Mouse (Mus musculus) lung, postnatal 25 days (tissue): Measurements from ENCODE around the gene Tpbgl.
A peak's percentile ranks its signal among the peaks of the same experiment; 100 is the strongest.

Source experiments
- DNase-seq: peaks from one replicate; pipeline ENCODE4 v3.0.0; 2022; ENCODE audit warnings: low spot score

Gene Tpbgl

GRCm38 (mm10) chr7:99642078-99642477, 15.2 kb upstream of the Tpbgl start:
- no peak for DNase-seq

GRCm38 (mm10) chr7:99641245-99641644, 14.3 kb upstream of the Tpbgl start:
- DNase-seq: no peak

- no peak for DNase-seq
Measured at GRCm38 (mm10) chr7:99633966-99634665, 7.2 kb upstream of the Tpbgl start.

GRCm38 (mm10) chr7:99632286-99632685, 5.4 kb upstream of the Tpbgl start:
- no peak for DNase-seq

- DNase-seq: no peak
Measured at GRCm38 (mm10) chr7:99627366-99627765, 463 bp upstream of the Tpbgl start.

GRCm38 (mm10) chr7:99625722-99626375, 1.1 kb downstream of the Tpbgl start:
- peak; percentile 82 for DNase-seq

- peak; percentile 21 for DNase-seq
Measured at GRCm38 (mm10) chr7:99618860-99619259, 8.0 kb downstream of the Tpbgl start.

GRCm38 (mm10) chr7:99618264-99618663, 8.6 kb downstream of the Tpbgl start:
- no peak for DNase-seq

GRCm38 (mm10) chr7:99607632-99608031, 19.3 kb downstream of the Tpbgl start:
- no peak for DNase-seq

- DNase-seq: no peak
Measured at GRCm38 (mm10) chr7:99606766-99607165, 20.1 kb downstream of the Tpbgl start.

GRCm38 (mm10) chr7:99606303-99606702, 20.6 kb downstream of the Tpbgl start:
- DNase-seq: no peak

GRCm38 (mm10) chr7:99605058-99605457, 21.8 kb downstream of the Tpbgl start:
- DNase-seq: no peak

- no peak for DNase-seq
Measured at GRCm38 (mm10) chr7:99603875-99604662, 22.8 kb downstream of the Tpbgl start.

- no peak for DNase-seq
Measured at GRCm38 (mm10) chr7:99598722-99599121, 28.2 kb downstream of the Tpbgl start.

- no peak for DNase-seq
Measured at GRCm38 (mm10) chr7:99593868-99594803, 32.8 kb downstream of the Tpbgl start.

- no peak for DNase-seq
Measured at GRCm38 (mm10) chr7:99592669-99593068, 34.2 kb downstream of the Tpbgl start.

GRCm38 (mm10) chr7:99590646-99591045, 36.3 kb downstream of the Tpbgl start:
- no peak for DNase-seq

GRCm38 (mm10) chr7:99590064-99590463, 36.8 kb downstream of the Tpbgl start:
- DNase-seq: peak; percentile 69

- no peak for DNase-seq
Measured at GRCm38 (mm10) chr7:99585976-99586375, 40.9 kb downstream of the Tpbgl start.

GRCm38 (mm10) chr7:99583625-99584024, 43.3 kb downstream of the Tpbgl start:
- no peak for DNase-seq

GRCm38 (mm10) chr7:99582867-99583266, 44.0 kb downstream of the Tpbgl start:
- DNase-seq: peak; percentile 42

- DNase-seq: no peak
Measured at GRCm38 (mm10) chr7:99582306-99582705, 44.6 kb downstream of the Tpbgl start.
